Mouse (Mus musculus) liver, embryonic 11.5 days (tissue): ENCODE measurements at regions not wholly inside any gene's neighbourhood (a gene's known extent, or its start where the extent isn't known, plus 50 kb on each side); places are given as distances from the start of the nearest gene placed in this dataset.

Source experiments
- ATAC-seq: fragments of 200-750 bp; cut with Nextera tagmentation; replicated peaks from 2 replicates; pipeline ENCODE4 v1.8.0; 2017; ENCODE audit warnings: moderate number of reproducible peaks, mild to moderate bottlenecking, moderate TSS enrichment, moderate library complexity; ENCODE audit not compliant: low FRiP score
- DNase-seq: peaks from one replicate; pipeline ENCODE4 v3.0.0-alpha.2; 2017; ENCODE audit warnings: low spot score
- H3K27ac ChIP-seq: fragments of 300-500 bp; sonication (generic); 2 replicates; pipeline ENCODE4 v1.5.1; 2014; ENCODE audit warnings: mild to moderate bottlenecking, low read depth, low read length, control low read depth
- H3K27me3 ChIP-seq: fragments of 300-500 bp; sonication (generic); replicated peaks from 2 replicates; pipeline ENCODE4 v1.6.1; 2014; ENCODE audit warnings: low read length, mixed read lengths; ENCODE audit not compliant: control insufficient read depth, insufficient read depth
- H3K36me3 ChIP-seq: fragments of 300-500 bp; sonication (generic); 2 replicates; pipeline ENCODE4 v1.6.1; 2014; ENCODE audit warnings: mild to moderate bottlenecking, low read length, moderate library complexity, mixed read lengths; ENCODE audit not compliant: control insufficient read depth, insufficient read depth
- H3K4me1 ChIP-seq: fragments of 300-500 bp; sonication (generic); replicated peaks from 2 replicates; pipeline ENCODE4 v1.6.1; 2014; ENCODE audit warnings: low read length, mixed read lengths; ENCODE audit not compliant: control insufficient read depth, insufficient read depth
- H3K4me2 ChIP-seq: fragments of 300-500 bp; sonication (generic); 2 replicates; pipeline ENCODE4 v1.6.1; 2014; ENCODE audit warnings: mild to moderate bottlenecking, control low read depth, moderate library complexity
- H3K4me3 ChIP-seq: fragments of 300-500 bp; sonication (generic); 2 replicates; pipeline ENCODE4 v1.5.1; 2014; ENCODE audit warnings: low read depth, low read length, control low read depth
- H3K9ac ChIP-seq: fragments of 300-500 bp; sonication (generic); 2 replicates; pipeline ENCODE4 v1.6.1; 2014; ENCODE audit warnings: low read depth, low read length, control low read depth
- H3K9me3 ChIP-seq: fragments of 300-500 bp; sonication (generic); 2 replicates; pipeline ENCODE4 v1.6.1; 2016; ENCODE audit warnings: low read length, inconsistent platforms, mixed read lengths; ENCODE audit not compliant: control insufficient read depth
- WGBS: fragments of 180-500 bp; shearing (Covaris S2); extraction: QIAGEN DNeasy Blood & Tissue Kit; methylation state at CpG from one replicate; pipeline ENCODE4 v1.1.7; 2014; 5-methylcytosine and 5-hydroxymethylcytosine counted together

DNA sequence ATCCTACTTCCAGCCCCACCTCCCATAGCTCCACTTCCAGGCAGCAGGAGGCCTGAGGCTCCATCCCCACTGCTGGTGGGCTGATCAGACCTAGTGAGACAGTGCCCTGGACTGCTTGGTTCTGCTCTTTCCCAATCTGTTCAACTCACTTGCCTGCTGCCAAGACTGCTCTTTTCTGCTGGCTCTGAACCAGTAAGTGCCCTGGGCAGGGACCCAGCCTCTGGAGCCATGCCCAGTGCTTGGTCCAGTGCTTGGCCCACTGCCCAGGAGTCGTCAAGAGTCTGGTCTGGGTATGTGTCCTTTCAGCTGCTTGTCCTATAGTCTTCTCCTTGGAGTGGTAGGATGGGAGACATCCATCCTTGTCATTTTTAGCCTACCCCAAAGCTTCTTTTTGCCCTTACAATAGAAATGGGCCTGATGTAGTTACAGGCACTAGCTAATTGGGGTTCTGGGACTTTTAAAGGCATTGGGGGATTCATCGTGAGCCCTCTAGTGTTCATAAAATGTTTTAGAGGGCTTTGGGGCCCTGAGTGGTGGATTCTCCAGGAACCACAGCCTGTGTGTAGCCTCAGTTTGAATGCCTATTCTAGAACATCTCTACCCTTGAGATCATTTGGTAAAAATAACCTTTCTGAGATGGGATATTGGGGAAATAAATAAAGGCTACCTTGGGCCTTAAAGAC, 94.7 kb upstream of the Ssbp2 start:
- Histone ChIP-seq H3K4me1 (no peaks in the 10 kb centered on the region), H3K4me3 (no peak overlapping the region), H3K9me3 (no peaks in the 10 kb centered on the region), H3K27ac (no peak overlapping the region), H3K36me3 (no peaks in the 10 kb centered on the region), H3K4me2 (no peak overlapping the region), H3K27me3 (no peaks in the 10 kb centered on the region), H3K9ac (no peak overlapping the region)
- no peak for DNase-seq
- no peak for ATAC-seq
- WGBS: 76% methylated on average over 2 of the region's 2 CpGs

DNA sequence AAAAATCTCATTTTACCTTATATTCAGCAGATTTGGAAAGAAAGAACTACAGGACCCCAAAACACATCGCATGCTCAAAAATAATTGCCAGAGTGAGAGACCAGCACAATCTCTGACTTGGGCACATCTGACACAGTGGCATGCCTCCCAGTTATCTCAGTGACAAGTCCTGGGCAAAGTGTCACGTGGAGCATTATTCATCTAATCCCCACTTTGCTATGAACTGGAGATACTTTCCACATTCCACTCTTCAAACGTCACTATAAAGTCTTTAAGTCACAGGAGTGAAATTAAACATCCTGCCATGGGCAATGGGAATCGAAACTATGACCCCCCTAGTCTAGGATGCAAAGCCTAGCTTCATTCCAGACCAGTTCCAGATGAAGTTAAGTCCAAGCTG, 93.5 kb upstream of the Ssbp2 start:
- DNase-seq (no peak), ATAC-seq (no peak)
- Histone ChIP-seq H3K4me2 (no peak overlapping the region), H3K27ac (no peak overlapping the region), H3K4me3 (no peak overlapping the region), H3K27me3 (no peaks in the 10 kb centered on the region), H3K36me3 (no peaks in the 10 kb centered on the region), H3K9me3 (no peaks in the 10 kb centered on the region), H3K4me1 (peaks cover 2% of the 10 kb centered on the region), H3K9ac (no peak overlapping the region)
- WGBS: 75% methylated on average over 4 of the region's 4 CpGs

DNA sequence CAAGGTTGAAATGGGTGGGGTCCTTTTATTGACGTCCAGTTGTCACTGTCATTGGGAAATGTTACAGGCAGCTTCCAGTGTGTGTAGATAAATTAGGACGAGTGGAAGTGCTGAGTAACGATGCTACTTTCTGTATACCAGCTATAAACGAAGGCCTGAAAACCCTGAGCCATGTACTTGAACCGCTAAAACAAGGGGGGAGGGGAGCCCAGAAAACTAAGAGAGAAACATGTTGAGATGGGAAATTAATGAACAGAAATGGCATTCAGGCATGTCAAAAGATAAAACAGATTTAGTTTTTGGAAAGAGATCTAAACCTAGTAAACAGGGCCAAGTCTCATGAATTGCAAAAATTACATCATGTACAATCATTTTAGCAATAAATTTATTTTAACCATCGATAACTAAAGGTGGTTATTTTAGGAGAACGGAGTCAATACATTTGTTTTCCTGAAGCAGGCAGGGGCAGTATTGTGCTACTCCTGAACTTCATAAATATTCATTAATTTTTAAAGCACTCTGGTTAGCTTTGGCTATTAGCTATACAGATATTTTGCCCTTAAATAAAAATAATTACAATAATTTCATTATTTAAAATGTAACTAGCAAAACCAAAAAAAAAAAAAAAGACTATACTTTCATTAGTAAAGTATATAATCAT, 92.1 kb upstream of the Ssbp2 start:
- H3K27ac ChIP-seq: no peak overlapping the region
- H3K4me3 ChIP-seq: no peak overlapping the region
- H3K4me1 ChIP-seq: peaks cover 17% of the 10 kb centered on the region
- DNase-seq: no peak
- no peak for ATAC-seq
- no peak overlapping the region for H3K9ac ChIP-seq
- H3K4me2 ChIP-seq: no peak overlapping the region
- no peaks in the 10 kb centered on the region for H3K36me3 ChIP-seq
- 49% methylated on average over 7 of the region's 7 CpGs for WGBS
- no peaks in the 10 kb centered on the region for H3K27me3 ChIP-seq
- no peaks in the 10 kb centered on the region for H3K9me3 ChIP-seq

DNA sequence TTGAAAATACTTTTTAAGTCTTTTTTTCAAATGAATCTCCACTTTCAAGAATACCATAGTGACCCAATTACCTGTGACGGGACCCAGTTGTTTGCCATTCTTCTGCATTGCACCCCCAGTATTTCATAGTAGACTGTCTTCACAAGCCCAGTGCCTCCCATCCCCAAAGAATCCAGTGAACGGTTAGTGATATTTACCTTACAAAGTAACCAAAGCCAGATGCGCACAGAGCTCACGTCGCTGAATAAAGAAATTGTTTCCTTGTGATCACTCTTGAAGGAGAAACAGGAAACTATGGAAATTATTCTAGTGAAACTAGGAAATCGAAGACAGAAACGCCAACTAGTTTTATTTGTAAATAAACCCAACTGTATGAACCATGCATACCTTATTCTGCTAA, 91.4 kb upstream of the Ssbp2 start:
- WGBS: 87% methylated on average over 7 of the region's 7 CpGs
- Histone ChIP-seq H3K9ac (no peak overlapping the region), H3K4me2 (no peak overlapping the region), H3K4me3 (no peak overlapping the region), H3K4me1 (peaks cover 17% of the 10 kb centered on the region), H3K9me3 (no peaks in the 10 kb centered on the region), H3K27me3 (no peaks in the 10 kb centered on the region), H3K27ac (no peak overlapping the region), H3K36me3 (no peaks in the 10 kb centered on the region)
- ATAC-seq (no peak), DNase-seq (no peak)

DNA sequence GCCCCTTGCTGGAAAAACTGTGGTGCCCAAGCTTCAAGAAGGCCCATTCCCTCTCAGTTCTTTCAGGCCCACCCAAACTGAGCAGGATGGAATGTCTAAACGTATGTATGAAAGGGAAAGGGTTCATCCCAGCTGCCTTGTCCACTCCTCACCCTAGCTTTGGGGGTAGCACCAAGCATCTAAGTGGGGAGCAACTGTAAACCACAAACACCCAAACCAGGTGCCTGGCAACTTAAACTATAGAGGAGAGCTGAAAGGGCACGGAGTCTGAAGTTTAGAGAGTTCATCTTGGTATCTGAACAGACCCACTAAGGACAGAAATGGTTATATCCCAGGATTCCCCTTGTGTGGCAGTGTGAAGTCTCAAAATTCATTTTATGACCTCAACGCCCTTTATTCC, 90.1 kb upstream of the Ssbp2 start:
- peaks cover 17% of the 10 kb centered on the region for H3K4me1 ChIP-seq
- peak overlapping the region; percentile 71 for H3K4me2 ChIP-seq
- WGBS: 42% methylated on average over 3 of the region's 3 CpGs
- peak overlapping the region; percentile 98; the same call in 1 of the 2 replicates for H3K27ac ChIP-seq
- H3K9me3 ChIP-seq: no peaks in the 10 kb centered on the region
- peak overlapping the region; percentile 85; the same call in 1 of the 2 replicates for H3K9ac ChIP-seq
- H3K36me3 ChIP-seq: no peaks in the 10 kb centered on the region
- ATAC-seq (no peak), DNase-seq (no peak)
- H3K4me3 ChIP-seq: peak overlapping the region; percentile 52; the same call in 1 of the 2 replicates
- H3K27me3 ChIP-seq: no peaks in the 10 kb centered on the region

DNA sequence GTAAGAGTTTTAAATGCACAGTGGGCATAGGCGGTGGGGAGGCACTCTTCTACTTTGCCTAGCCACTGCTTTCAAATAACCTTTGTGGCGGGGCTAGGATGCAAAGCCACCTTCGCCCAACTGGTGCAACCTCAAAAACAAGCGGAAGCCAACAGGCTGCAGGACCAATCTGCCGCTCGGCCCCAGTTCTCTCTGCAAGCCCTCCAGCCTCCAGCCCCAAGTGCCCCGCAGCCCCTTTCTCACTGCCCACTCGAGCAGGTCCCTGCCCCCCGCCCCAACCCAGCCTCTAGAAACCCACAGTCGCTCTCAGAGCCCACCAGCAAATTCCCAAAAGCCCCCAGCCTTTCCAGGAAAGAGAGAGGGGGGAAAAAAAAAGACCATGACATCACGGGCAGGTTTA, 89.6 kb upstream of the Ssbp2 start:
- peak overlapping the region; percentile 52 for H3K4me3 ChIP-seq
- peak overlapping the region; percentile 85 for H3K9ac ChIP-seq
- WGBS: 4% methylated on average over 11 of the region's 11 CpGs
- ATAC-seq (peak; percentile 41), DNase-seq (peak; percentile 69)
- H3K36me3 ChIP-seq: no peaks in the 10 kb centered on the region
- H3K4me2 ChIP-seq: peak overlapping the region; percentile 71
- H3K27me3 ChIP-seq: no peaks in the 10 kb centered on the region
- no peaks in the 10 kb centered on the region for H3K9me3 ChIP-seq
- peaks cover 17% of the 10 kb centered on the region for H3K4me1 ChIP-seq
- peak overlapping the region; percentile 98 for H3K27ac ChIP-seq

DNA sequence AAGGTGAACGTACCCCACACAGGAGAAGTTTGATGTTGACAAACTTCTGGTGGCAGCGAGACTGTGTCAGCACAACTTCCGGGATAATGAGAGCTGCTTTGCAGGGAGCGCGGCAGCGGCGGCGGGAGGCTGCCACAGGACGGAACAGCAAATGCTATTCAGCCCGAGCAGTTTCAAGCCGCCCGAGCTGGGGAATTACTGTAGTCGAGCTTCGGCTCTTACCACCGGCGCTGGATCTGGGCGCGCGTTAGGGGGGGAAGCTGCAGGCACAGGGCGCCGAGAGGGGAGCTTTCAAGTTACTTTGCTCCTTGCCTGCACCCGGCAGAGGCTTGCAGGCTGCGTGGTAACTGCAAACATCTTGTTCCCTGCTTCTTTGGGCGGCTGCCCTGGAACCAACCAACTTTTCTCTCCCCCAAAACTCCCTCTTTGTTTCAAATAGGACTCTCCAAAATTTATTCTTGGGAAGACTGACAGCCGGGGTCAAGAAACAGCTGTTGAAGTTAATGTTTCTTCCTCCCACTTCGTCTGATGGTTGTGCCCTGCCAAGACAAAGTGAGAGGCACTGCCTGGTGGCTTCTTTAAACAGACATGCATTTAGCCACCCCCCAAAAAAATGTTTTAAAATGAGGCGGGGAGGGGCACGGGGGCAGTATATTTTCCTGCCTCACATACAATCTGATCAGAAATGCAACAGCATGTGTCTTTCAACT, 89.0 kb upstream of the Ssbp2 start:
- peaks cover 17% of the 10 kb centered on the region for H3K4me1 ChIP-seq
- peak overlapping the region; percentile 85 for H3K9ac ChIP-seq
- no peaks in the 10 kb centered on the region for H3K36me3 ChIP-seq
- peak overlapping the region; percentile 98 for H3K27ac ChIP-seq
- DNase-seq: peak; percentile 92
- H3K4me3 ChIP-seq: peak overlapping the region; percentile 52
- WGBS: under 1% methylated on average over 28 of the region's 28 CpGs
- ATAC-seq: peak; percentile 87
- no peaks in the 10 kb centered on the region for H3K27me3 ChIP-seq
- H3K4me2 ChIP-seq: peak overlapping the region; percentile 71
- H3K9me3 ChIP-seq: no peaks in the 10 kb centered on the region

DNA sequence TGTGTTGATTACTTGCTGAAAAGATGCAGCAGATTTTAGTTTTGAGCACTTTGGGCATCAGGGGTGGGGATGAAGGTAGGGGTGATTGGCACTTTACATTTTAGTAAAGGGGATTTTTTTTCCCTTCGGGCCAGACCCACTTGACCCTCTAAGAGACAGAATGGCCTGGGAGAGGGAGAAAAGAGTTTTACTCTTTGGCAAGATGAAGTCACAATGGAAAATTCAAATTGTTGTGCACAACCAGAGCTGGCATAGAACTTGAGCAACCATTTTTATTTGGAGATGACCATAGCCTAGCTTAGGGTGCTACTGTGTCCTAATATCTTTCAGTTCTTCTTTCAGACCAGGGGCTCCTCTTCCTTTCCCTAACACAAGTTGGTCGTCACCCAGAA, 88.5 kb upstream of the Ssbp2 start:
- DNase-seq: no peak
- peak overlapping the region; percentile 52 for H3K4me3 ChIP-seq
- peak overlapping the region; percentile 71 for H3K4me2 ChIP-seq
- 41% methylated on average over 2 of the region's 2 CpGs for WGBS
- no peak for ATAC-seq
- H3K9me3 ChIP-seq: no peaks in the 10 kb centered on the region
- H3K4me1 ChIP-seq: peaks cover 17% of the 10 kb centered on the region
- H3K27me3 ChIP-seq: no peaks in the 10 kb centered on the region
- peak overlapping the region; percentile 85 for H3K9ac ChIP-seq
- peak overlapping the region; percentile 98 for H3K27ac ChIP-seq
- no peaks in the 10 kb centered on the region for H3K36me3 ChIP-seq
